Mouse (Mus musculus) hindbrain, postnatal 0 days (tissue): ENCODE measurements around the gene Zfp37. TPM values are rescaled to one million over a fixed set of nuclear protein-coding genes. Genes with fewer than 3 reads are reported as not detected.
A peak's percentile ranks its signal among the peaks of the same experiment; 100 is the strongest.

ENCODE experiments used
- ATAC-seq: fragments of 200-750 bp; cut with Nextera tagmentation; 2 replicates; pipeline ENCODE4 v1.8.0; 2017; ENCODE audit warnings: mild to moderate bottlenecking, moderate TSS enrichment, moderate library complexity
- DNase-seq: peaks from one replicate; pipeline ENCODE4 v3.0.0-alpha.2; 2015; ENCODE audit warnings: low spot score
- H3K27ac ChIP-seq: fragments of 300-500 bp; sonication (generic); 2 replicates; pipeline ENCODE4 v1.5.1; 2014; ENCODE audit warnings: mild to moderate bottlenecking
- H3K27me3 ChIP-seq: fragments of 300-500 bp; sonication (generic); 2 replicates; pipeline ENCODE4 v1.6.1; 2014; ENCODE audit warnings: low read length, mixed read lengths; ENCODE audit not compliant: insufficient read depth
- H3K36me3 ChIP-seq: fragments of 300-500 bp; sonication (generic); 2 replicates; pipeline ENCODE4 v1.6.1; 2014; ENCODE audit warnings: low read length, mixed read lengths; ENCODE audit not compliant: insufficient read depth
- H3K4me1 ChIP-seq: fragments of 300-500 bp; sonication (generic); 2 replicates; pipeline ENCODE4 v1.6.1; 2014; ENCODE audit warnings: antibody characterized with exemption, low read length, mixed read lengths; ENCODE audit not compliant: insufficient read depth
- H3K4me2 ChIP-seq: fragments of 300-500 bp; sonication (generic); 2 replicates; pipeline ENCODE4 v1.6.1; 2014; ENCODE audit warnings: low read depth, mild to moderate bottlenecking, low read length, moderate library complexity, mixed read lengths
- H3K4me3 ChIP-seq: fragments of 300-500 bp; sonication (generic); 2 replicates; pipeline ENCODE4 v1.5.1; 2014; ENCODE audit warnings: low read length
- H3K9ac ChIP-seq: fragments of 300-500 bp; sonication (generic); replicated peaks from 2 replicates; pipeline ENCODE4 v1.6.1; 2014; ENCODE audit warnings: mild to moderate bottlenecking, low read length, moderate library complexity, mixed read lengths
- H3K9me3 ChIP-seq: fragments of 300-500 bp; sonication (generic); 2 replicates; pipeline ENCODE4 v1.6.1; 2016; ENCODE audit warnings: low read length, mixed read lengths
- CTCF ChIP-seq: IDR thresholded peaks from 2 replicates; pipeline ENCODE4 v1.5.1; 2016; ENCODE audit warnings: antibody characterized with exemption, control low read depth, low read depth
- WGBS: fragments of 180-500 bp; shearing (Covaris S2); extraction: QIAGEN DNeasy Blood & Tissue Kit; methylation state at CpG from one replicate; pipeline ENCODE4 v1.1.7; 2014; 5-methylcytosine and 5-hydroxymethylcytosine counted together
- polyA plus RNA-seq: library from polyadenylated mRNA; unstranded; fragments of >200 nt; fragmentation: Nextera tagmentation; extraction: Ambion mirVana; gene quantifications from 2 replicates; pipeline ENCODE4 v1.2.1, GENCODE M21; 2015
- total RNA-seq: library from RNA; depleted of rRNA; stranded (reverse); fragments of >200 nt; gene quantifications from 2 replicates; pipeline ENCODE4 v1.2.3, GENCODE M21; 2014; rRNA removed

Zfp37 gene
- total RNA-seq (12.5 and 14.4 TPM in 2 replicates), polyA plus RNA-seq (15.6 and 16.2 TPM in 2 replicates)

- H3K36me3 ChIP-seq, result no peaks in the 10 kb centered on the region
- no peak within 1 kb of the TSS for H3K4me3 ChIP-seq
- H3K4me1 ChIP-seq, result no peaks in the 10 kb centered on the region
- H3K4me2 ChIP-seq, result no peak within 1 kb of the TSS
- 72% methylated on average over 13 of the region's 13 CpGs for WGBS
- no peak for DNase-seq
- H3K9me3 ChIP-seq, result no peaks in the 10 kb centered on the region
- H3K27ac ChIP-seq, result no peak within 1 kb of the TSS
- no peak within 1 kb of the TSS for H3K9ac ChIP-seq
- no peaks in the 10 kb centered on the region for H3K27me3 ChIP-seq
- no peak for ATAC-seq
- TF ChIP-seq CTCF, result peak; percentile 43
Measured at GRCm38 (mm10) chr4:62230769-62231168, at the start of gene Zfp37. Zfp37 (minus strand) TSS chr4:62231047.

- ATAC-seq, result no peak
- H3K36me3 ChIP-seq, result no peaks in the 10 kb centered on the region
- H3K4me1 ChIP-seq, result no peaks in the 10 kb centered on the region
- no peaks in the 10 kb centered on the region for H3K9me3 ChIP-seq
- no peak for DNase-seq
- no peak overlapping the region for H3K4me3 ChIP-seq
- no peak overlapping the region for H3K4me2 ChIP-seq
- no peak overlapping the region for H3K9ac ChIP-seq
- TF ChIP-seq CTCF, result 0 out of 2 replicates have a peak, but pooled peaks have one; percentile 2
- no peak overlapping the region for H3K27ac ChIP-seq
- H3K27me3 ChIP-seq, result no peaks in the 10 kb centered on the region
- WGBS, result 58% methylated on average over 4 of the region's 4 CpGs
Measured at GRCm38 (mm10) chr4:62278081-62278480, 47.2 kb upstream of the Zfp37 start.

- no peak; the same call in 1 of the 2 replicates for TF ChIP-seq CTCF
- Histone ChIP-seq H3K4me3 (no peak overlapping the region), H3K4me1 (no peaks in the 10 kb centered on the region), H3K27me3 (no peaks in the 10 kb centered on the region), H3K36me3 (no peaks in the 10 kb centered on the region), H3K27ac (no peak overlapping the region), H3K9ac (no peak overlapping the region), H3K9me3 (no peaks in the 10 kb centered on the region), H3K4me2 (no peak overlapping the region)
- 73% methylated on average over 3 of the region's 3 CpGs for WGBS
- ATAC-seq (no peak), DNase-seq (no peak)
Measured at GRCm38 (mm10) chr4:62277222-62277621, 46.4 kb upstream of the Zfp37 start.

- DNase-seq (no peak), ATAC-seq (no peak)
- TF ChIP-seq CTCF, result no peak
- Histone ChIP-seq H3K4me3 (no peak overlapping the region), H3K9me3 (no peaks in the 10 kb centered on the region), H3K27me3 (no peaks in the 10 kb centered on the region), H3K9ac (no peak overlapping the region), H3K4me2 (no peak overlapping the region), H3K4me1 (no peaks in the 10 kb centered on the region), H3K27ac (no peak overlapping the region), H3K36me3 (no peaks in the 10 kb centered on the region)
- 82% methylated on average over 10 of the region's 10 CpGs for WGBS
Measured at GRCm38 (mm10) chr4:62276642-62277041, 45.8 kb upstream of the Zfp37 start.

GRCm38 (mm10) chr4:62274841-62275536 lies 44.1 kb upstream of the Zfp37 start:
- DNase-seq (peak; percentile 78), ATAC-seq (peak; percentile 97)
- Histone ChIP-seq H3K9ac (no peak overlapping the region), H3K36me3 (no peaks in the 10 kb centered on the region), H3K9me3 (no peaks in the 10 kb centered on the region), H3K27ac (peak overlapping the region; percentile 61; the same call in 1 of the 2 replicates), H3K4me1 (no peaks in the 10 kb centered on the region), H3K4me3 (no peak overlapping the region), H3K4me2 (no peak overlapping the region), H3K27me3 (no peaks in the 10 kb centered on the region)
- 6% methylated on average over 12 of the region's 12 CpGs for WGBS
- TF ChIP-seq CTCF, result no peak

GRCm38 (mm10) chr4:62273916-62274315 lies 43.1 kb upstream of the Zfp37 start:
- H3K4me1 ChIP-seq, result no peaks in the 10 kb centered on the region
- H3K27ac ChIP-seq, result no peak overlapping the region
- H3K9ac ChIP-seq, result no peak overlapping the region
- 86% methylated on average over 10 of the region's 10 CpGs for WGBS
- ATAC-seq (no peak), DNase-seq (no peak)
- H3K36me3 ChIP-seq, result no peaks in the 10 kb centered on the region
- no peaks in the 10 kb centered on the region for H3K27me3 ChIP-seq
- no peak overlapping the region for H3K4me2 ChIP-seq
- H3K4me3 ChIP-seq, result no peak overlapping the region
- no peaks in the 10 kb centered on the region for H3K9me3 ChIP-seq
- no peak for TF ChIP-seq CTCF

- Histone ChIP-seq H3K4me1 (no peaks in the 10 kb centered on the region), H3K27me3 (no peaks in the 10 kb centered on the region), H3K9ac (no peak overlapping the region), H3K9me3 (no peaks in the 10 kb centered on the region), H3K4me2 (no peak overlapping the region), H3K27ac (no peak overlapping the region), H3K4me3 (no peak overlapping the region), H3K36me3 (no peaks in the 10 kb centered on the region)
- WGBS, result 93% methylated on average over 10 of the region's 10 CpGs
- TF ChIP-seq CTCF, result no peak
- ATAC-seq (no peak), DNase-seq (no peak)
Measured at GRCm38 (mm10) chr4:62272696-62273095, 41.8 kb upstream of the Zfp37 start.
